Mouse (Mus musculus) neural tube, embryonic 11.5 days (tissue): ENCODE results near the gene Aqp2. TPM values are rescaled to one million over a fixed set of nuclear protein-coding genes. Genes with fewer than 3 reads are reported as not detected.

Experiments used
- ATAC-seq: fragments of 200-750 bp; cut with Nextera tagmentation; 2 replicates; pipeline ENCODE4 v1.8.0; 2017; ENCODE audit warnings: moderate number of reproducible peaks, mild to moderate bottlenecking, moderate TSS enrichment, moderate library complexity; ENCODE audit not compliant: insufficient read depth, low FRiP score, low TSS enrichment
- DNase-seq: peaks from one replicate; pipeline ENCODE4 v3.0.0-alpha.2; 2015; ENCODE audit warnings: low spot score
- H3K27ac ChIP-seq: fragments of 300-500 bp; sonication (generic); 2 replicates; pipeline ENCODE4 v1.5.1; 2014; ENCODE audit warnings: low read depth, mild to moderate bottlenecking, low read length
- H3K27me3 ChIP-seq: fragments of 300-500 bp; sonication (generic); 2 replicates; pipeline ENCODE4 v1.6.1; 2014; ENCODE audit warnings: mild to moderate bottlenecking, low read length, mixed read lengths; ENCODE audit not compliant: control insufficient read depth, insufficient read depth
- H3K36me3 ChIP-seq: fragments of 300-500 bp; sonication (generic); 2 replicates; pipeline ENCODE4 v1.6.1; 2014; ENCODE audit warnings: mild to moderate bottlenecking, low read length, moderate library complexity, mixed read lengths; ENCODE audit not compliant: control insufficient read depth, insufficient read depth
- H3K4me1 ChIP-seq: fragments of 300-500 bp; sonication (generic); 2 replicates; pipeline ENCODE4 v1.6.1; 2014; ENCODE audit warnings: low read length, mixed read lengths; ENCODE audit not compliant: control insufficient read depth, insufficient read depth
- H3K4me2 ChIP-seq: fragments of 300-500 bp; sonication (generic); 2 replicates; pipeline ENCODE4 v1.6.1; 2014; ENCODE audit warnings: low read depth, mild to moderate bottlenecking, moderate library complexity
- H3K4me3 ChIP-seq: fragments of 300-500 bp; sonication (generic); 2 replicates; pipeline ENCODE4 v1.5.1; 2014; ENCODE audit warnings: low read depth, low read length
- H3K9ac ChIP-seq: fragments of 300-500 bp; sonication (generic); 2 replicates; pipeline ENCODE4 v1.6.1; 2014; ENCODE audit warnings: mild to moderate bottlenecking, low read length
- H3K9me3 ChIP-seq: fragments of 300-500 bp; sonication (generic); 2 replicates; pipeline ENCODE4 v1.6.1; 2016; ENCODE audit warnings: low read length; ENCODE audit not compliant: control insufficient read depth
- WGBS: fragments of 180-500 bp; shearing (Covaris S2); extraction: QIAGEN DNeasy Blood & Tissue Kit; methylation state at CpG from one replicate; pipeline ENCODE4 v1.1.7; 2014; 5-methylcytosine and 5-hydroxymethylcytosine counted together
- polyA plus RNA-seq: library from polyadenylated mRNA; unstranded; fragments of >200 nt; fragmentation: Nextera tagmentation; extraction: Ambion mirVana; gene quantifications from 2 replicates; pipeline ENCODE4 v1.2.1, GENCODE M21; 2014

Gene Aqp2
- polyA plus RNA-seq, 1 experiment from 2014 or later: not detected

DNA sequence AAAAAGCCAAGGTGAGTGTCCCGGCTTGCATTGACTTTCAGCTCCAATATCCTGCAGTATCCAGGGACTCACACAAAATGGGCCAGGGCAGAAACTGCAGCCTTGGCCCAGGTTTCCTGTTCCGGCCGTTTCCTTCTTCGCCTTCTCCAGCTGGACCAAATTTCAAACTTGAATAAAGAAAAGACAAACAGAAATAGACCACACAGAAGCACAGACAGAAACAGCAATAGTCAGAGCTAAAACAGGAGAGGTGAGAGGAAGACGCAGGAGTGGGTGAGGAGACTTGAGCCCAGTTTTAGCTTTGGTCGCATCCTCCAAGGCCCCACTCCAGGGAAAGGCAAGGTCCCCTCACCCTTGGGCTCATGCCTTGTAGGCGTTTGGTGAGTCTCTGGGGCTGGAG, 24.4 kb downstream of the Aqp2 start:
- Histone ChIP-seq H3K4me1 (peaks cover 22% of the 10 kb centered on the region), H3K9ac (no peak overlapping the region), H3K9me3 (no peaks in the 10 kb centered on the region), H3K27me3 (no peaks in the 10 kb centered on the region), H3K27ac (no peak overlapping the region), H3K4me3 (no peak overlapping the region), H3K36me3 (no peaks in the 10 kb centered on the region), H3K4me2 (no peak overlapping the region)
- 83% methylated on average over 7 of the region's 7 CpGs for WGBS
- no peak for ATAC-seq
- no peak for DNase-seq

- Histone ChIP-seq H3K4me1 (peaks cover 15% of the 10 kb centered on the region), H3K36me3 (no peaks in the 10 kb centered on the region), H3K27me3 (no peaks in the 10 kb centered on the region), H3K27ac (no peak overlapping the region), H3K4me3 (no peak overlapping the region), H3K9me3 (no peaks in the 10 kb centered on the region), H3K4me2 (no peak overlapping the region), H3K9ac (no peak overlapping the region)
- 71% methylated on average over 3 of the region's 3 CpGs for WGBS
- no peak for DNase-seq
- no peak for ATAC-seq
Measured at GRCm38 (mm10) chr15:99605595-99605994, 26.7 kb downstream of the Aqp2 start.

- no peak for ATAC-seq
- H3K9me3 ChIP-seq: no peaks in the 10 kb centered on the region
- no peaks in the 10 kb centered on the region for H3K27me3 ChIP-seq
- H3K9ac ChIP-seq: no peak overlapping the region
- H3K4me2 ChIP-seq: no peak overlapping the region
- no peak overlapping the region for H3K27ac ChIP-seq
- no peak for DNase-seq
- no peak overlapping the region for H3K4me3 ChIP-seq
- peaks cover 9% of the 10 kb centered on the region for H3K4me1 ChIP-seq
- WGBS: 39% methylated on average over 5 of the region's 5 CpGs
- no peaks in the 10 kb centered on the region for H3K36me3 ChIP-seq
Measured at GRCm38 (mm10) chr15:99606515-99606914, 27.7 kb downstream of the Aqp2 start.

GRCm38 (mm10) chr15:99607388-99608113, 28.7 kb downstream of the Aqp2 start:
- DNase-seq (peak; percentile 48), ATAC-seq (0 out of 2 replicates have a peak, but pooled peaks have one; percentile 41)
- Histone ChIP-seq H3K4me1 (peaks cover 9% of the 10 kb centered on the region), H3K9ac (no peak overlapping the region), H3K9me3 (no peaks in the 10 kb centered on the region), H3K36me3 (no peaks in the 10 kb centered on the region), H3K27me3 (no peaks in the 10 kb centered on the region), H3K27ac (peak overlapping the region; percentile 65; the same call in 1 of the 2 replicates), H3K4me2 (no peak overlapping the region), H3K4me3 (no peak overlapping the region)
- 19% methylated on average over 10 of the region's 10 CpGs for WGBS

- DNase-seq (no peak), ATAC-seq (no peak)
- H3K4me2 ChIP-seq: no peak overlapping the region
- 80% methylated on average over 13 of the region's 13 CpGs for WGBS
- no peak overlapping the region for H3K4me3 ChIP-seq
- peaks cover 9% of the 10 kb centered on the region for H3K4me1 ChIP-seq
- no peaks in the 10 kb centered on the region for H3K27me3 ChIP-seq
- no peaks in the 10 kb centered on the region for H3K36me3 ChIP-seq
- H3K27ac ChIP-seq: no peak overlapping the region
- no peaks in the 10 kb centered on the region for H3K9me3 ChIP-seq
- no peak overlapping the region for H3K9ac ChIP-seq
Measured at GRCm38 (mm10) chr15:99608382-99609125, 29.7 kb downstream of the Aqp2 start.

GRCm38 (mm10) chr15:99611563-99611962, 32.7 kb downstream of the Aqp2 start:
- no peak for ATAC-seq
- no peak overlapping the region for H3K9ac ChIP-seq
- H3K4me1 ChIP-seq: peaks cover 9% of the 10 kb centered on the region
- H3K27me3 ChIP-seq: no peaks in the 10 kb centered on the region
- H3K36me3 ChIP-seq: no peaks in the 10 kb centered on the region
- no peak overlapping the region for H3K4me2 ChIP-seq
- DNase-seq: no peak
- no peak overlapping the region for H3K4me3 ChIP-seq
- H3K9me3 ChIP-seq: no peaks in the 10 kb centered on the region
- 75% methylated on average over 7 of the region's 7 CpGs for WGBS
- 0 out of 2 replicates have a peak overlapping the region, but pooled peaks have one; percentile 8 for H3K27ac ChIP-seq

DNA sequence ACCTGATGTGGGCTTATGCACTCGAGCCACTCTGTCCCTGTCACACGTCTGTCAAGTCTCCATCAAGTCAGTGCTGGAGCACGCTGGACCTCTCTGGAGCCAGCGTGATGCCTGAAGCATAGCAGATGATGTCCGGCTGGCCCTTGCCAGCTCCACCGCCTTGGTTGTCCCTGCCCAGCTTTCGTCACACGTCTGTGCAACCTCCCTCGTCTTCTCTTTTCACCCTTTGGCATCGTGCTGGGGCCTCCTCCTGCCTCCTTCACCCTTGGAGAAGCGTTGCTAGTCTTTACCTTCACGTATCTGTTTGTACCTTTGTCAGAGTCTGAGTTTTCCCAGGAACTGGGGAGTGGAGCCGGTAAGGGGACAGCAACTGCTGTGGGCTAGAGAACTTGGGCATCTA, 35.4 kb downstream of the Aqp2 start:
- Histone ChIP-seq H3K9ac (no peak overlapping the region), H3K27me3 (no peaks in the 10 kb centered on the region), H3K4me3 (no peak overlapping the region), H3K9me3 (no peaks in the 10 kb centered on the region), H3K4me2 (no peak overlapping the region), H3K36me3 (no peaks in the 10 kb centered on the region), H3K4me1 (no peaks in the 10 kb centered on the region), H3K27ac (no peak overlapping the region)
- WGBS: 85% methylated on average over 13 of the region's 13 CpGs
- DNase-seq (no peak), ATAC-seq (no peak)

DNA sequence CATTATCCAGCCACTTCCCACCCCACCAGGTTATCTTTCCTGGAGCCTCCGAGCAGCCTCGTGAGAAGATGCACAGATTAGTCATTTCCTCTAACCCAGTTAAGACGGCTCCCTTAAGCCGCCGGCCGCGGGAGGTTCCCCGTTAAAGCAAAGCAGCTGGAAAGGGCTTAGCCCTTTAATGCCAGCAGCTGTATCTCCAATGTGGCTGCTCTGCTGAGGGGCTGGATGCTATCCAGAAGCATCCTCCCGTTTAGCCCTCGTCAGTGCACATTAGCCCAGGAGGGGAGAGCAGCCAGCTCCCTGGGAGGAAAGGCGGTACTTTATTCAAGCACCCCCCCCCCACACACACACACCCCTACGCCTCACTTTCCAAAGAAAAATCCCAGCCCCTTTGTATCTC, 35.9 kb downstream of the Aqp2 start:
- WGBS: 39% methylated on average over 12 of the region's 12 CpGs
- Histone ChIP-seq H3K4me3 (no peak overlapping the region), H3K36me3 (no peaks in the 10 kb centered on the region), H3K4me2 (no peak overlapping the region), H3K27me3 (no peaks in the 10 kb centered on the region), H3K9me3 (no peaks in the 10 kb centered on the region), H3K27ac (no peak overlapping the region), H3K4me1 (no peaks in the 10 kb centered on the region), H3K9ac (no peak overlapping the region)
- no peak for DNase-seq
- no peak for ATAC-seq

GRCm38 (mm10) chr15:99615246-99615645, 36.4 kb downstream of the Aqp2 start:
- no peak overlapping the region for H3K27ac ChIP-seq
- 65% methylated on average over 9 of the region's 9 CpGs for WGBS

More at GRCm38 (mm10) chr15:99615246-99615645, 36.4 kb downstream of the Aqp2 start:
- Histone ChIP-seq H3K9ac (no peak overlapping the region), H3K36me3 (no peaks in the 10 kb centered on the region), H3K4me3 (no peak overlapping the region), H3K4me1 (no peaks in the 10 kb centered on the region), H3K9me3 (no peaks in the 10 kb centered on the region), H3K27me3 (no peaks in the 10 kb centered on the region), H3K4me2 (no peak overlapping the region)
- ATAC-seq (no peak), DNase-seq (no peak)
